Mouse (Mus musculus) CH12.LX (cell line): ENCODE data around the gene Dusp6. TPM values are rescaled to one million over a fixed set of nuclear protein-coding genes. Genes with fewer than 3 reads are reported as not detected.

Experiments used
- DNase-seq: peaks from one replicate; pipeline ENCODE4 v3.0.0-alpha.2; 2013; ENCODE audit errors: extremely low read depth
- H3K27ac ChIP-seq: 2 replicates; pipeline ENCODE4 v1.5.1; 2012; ENCODE audit warnings: low read depth, mild to moderate bottlenecking, control low read depth, moderate library complexity; ENCODE audit not compliant: insufficient read depth
- H3K27me3 ChIP-seq: replicated peaks from 2 replicates; pipeline ENCODE3; 2012; ENCODE audit warnings: inconsistent platforms
- H3K36me3 ChIP-seq, 2 experiments: replicated peaks in 1 of 2; 2 replicates each; pipeline versions ENCODE3 to v1.6.1; 2012; ENCODE audit warnings: inconsistent platforms in 1 of 2, low read length in 1 of 2, mild to moderate bottlenecking in 1 of 2, mixed read lengths in 1 of 2, moderate library complexity in 1 of 2; ENCODE audit not compliant: control insufficient read depth in 1 of 2, insufficient read depth in 1 of 2
- H3K4me1 ChIP-seq, 2 experiments: 2 replicates each; pipeline ENCODE4 v1.6.1; 2012; ENCODE audit warnings: inconsistent platforms in 1 of 2, moderate library complexity in 1 of 2; ENCODE audit not compliant: insufficient read depth in 2 of 2, control insufficient read depth in 1 of 2
- H3K4me2 ChIP-seq: 2 replicates; pipeline ENCODE4 v1.6.1; 2012; ENCODE audit warnings: low read depth, mild to moderate bottlenecking, control low read depth; ENCODE audit not compliant: poor library complexity, insufficient read depth, severe bottlenecking
- H3K4me3 ChIP-seq, 3 experiments: fragments of 150-350 bp in 1 of 3; sonication (generic) in 1 of 3; replicated peaks in 1 of 3; 2 replicates each; pipeline versions ENCODE3 to v1.5.1; 2011 to 2012; ENCODE audit warnings: low read depth in 2 of 3, low read length in 2 of 3, mild to moderate bottlenecking in 2 of 3, moderate library complexity in 2 of 3, control low read depth in 1 of 3, improper control_type of control experiment in 1 of 3, inconsistent platforms in 1 of 3, mixed read lengths in 1 of 3; ENCODE audit not compliant: poor library complexity in 1 of 3
- H3K79me2 ChIP-seq: replicated peaks from 2 replicates; pipeline ENCODE4 v1.6.1; 2012; ENCODE audit warnings: mild to moderate bottlenecking, moderate library complexity; ENCODE audit not compliant: control insufficient read depth, poor library complexity, insufficient read depth, severe bottlenecking; ENCODE audit errors: extremely low read depth
- H3K9ac ChIP-seq: 2 replicates; pipeline ENCODE4 v1.6.1; 2012; ENCODE audit warnings: low read depth, mild to moderate bottlenecking, control low read depth, moderate library complexity; ENCODE audit not compliant: insufficient read depth
- H3K9me3 ChIP-seq: replicated peaks from 2 replicates; pipeline ENCODE3; 2012; ENCODE audit warnings: low read length, inconsistent platforms, mixed read lengths
- BHLHE40 ChIP-seq: IDR thresholded peaks from 2 replicates; pipeline ENCODE4 v1.6.1; 2011; ENCODE audit warnings: mild to moderate bottlenecking, low read depth, low read length, improper control_type of control experiment
- CHD1 ChIP-seq: IDR thresholded peaks from 2 replicates; pipeline ENCODE4 v1.6.1; 2012; ENCODE audit warnings: low read depth, low read length, improper control_type of control experiment, inconsistent platforms
- CHD2 ChIP-seq: IDR thresholded peaks from 2 replicates; pipeline ENCODE4 v1.6.1; 2011; ENCODE audit warnings: low read length, improper control_type of control experiment
- ELF1 ChIP-seq: IDR thresholded peaks from 2 replicates; pipeline ENCODE4 v1.6.1; 2014; ENCODE audit warnings: low read depth, mild to moderate bottlenecking, inconsistent platforms, low read length, improper control_type of control experiment
- EP300 ChIP-seq: IDR thresholded peaks from 2 replicates; pipeline ENCODE4 v1.6.1; 2011; ENCODE audit warnings: low read length, improper control_type of control experiment
- ETS1 ChIP-seq: conservative IDR thresholded peaks from 2 replicates; pipeline ENCODE4 v1.6.1; 2012; ENCODE audit warnings: low read depth, mild to moderate bottlenecking, inconsistent platforms, low read length, improper control_type of control experiment, moderate library complexity
- GABPA ChIP-seq: IDR thresholded peaks from 2 replicates; pipeline ENCODE4 v1.6.1; 2012; ENCODE audit warnings: low read depth, low read length, improper control_type of control experiment, inconsistent platforms; ENCODE audit not compliant: insufficient replicate concordance
- HCFC1 ChIP-seq: IDR thresholded peaks from 2 replicates; pipeline ENCODE4 v1.6.1; 2012; ENCODE audit warnings: low read depth, mild to moderate bottlenecking, inconsistent platforms, low read length, improper control_type of control experiment
- IRF4 ChIP-seq: IDR thresholded peaks from 2 replicates; pipeline ENCODE4 v1.6.1; 2014; ENCODE audit warnings: low read depth, mild to moderate bottlenecking, inconsistent platforms, low read length, improper control_type of control experiment
- JUN ChIP-seq: IDR thresholded peaks from 2 replicates; pipeline ENCODE4 v1.6.1; 2011; ENCODE audit warnings: low read depth, mild to moderate bottlenecking, low read length, improper control_type of control experiment, moderate library complexity; ENCODE audit not compliant: insufficient read depth
- JUND ChIP-seq: conservative IDR thresholded peaks from 2 replicates; pipeline ENCODE4 v1.6.1; 2011; ENCODE audit warnings: low read depth, low read length, improper control_type of control experiment
- KAT2A ChIP-seq: IDR thresholded peaks from 2 replicates; pipeline ENCODE4 v1.6.1; 2012; ENCODE audit warnings: low read length, improper control_type of control experiment, inconsistent platforms; ENCODE audit not compliant: insufficient replicate concordance
- MAFK ChIP-seq: IDR thresholded peaks from 2 replicates; pipeline ENCODE4 v1.6.1; 2011; ENCODE audit warnings: low read length, improper control_type of control experiment; ENCODE audit not compliant: insufficient replicate concordance
- MAX ChIP-seq: IDR thresholded peaks from 2 replicates; pipeline ENCODE4 v1.6.1; 2011; ENCODE audit warnings: low read length, improper control_type of control experiment
- MAZ ChIP-seq: IDR thresholded peaks from 2 replicates; pipeline ENCODE4 v1.6.1; 2012; ENCODE audit warnings: low read depth, mild to moderate bottlenecking, inconsistent platforms, low read length, improper control_type of control experiment, moderate library complexity
- MEF2A ChIP-seq: IDR thresholded peaks from 2 replicates; pipeline ENCODE4 v1.6.1; 2014; ENCODE audit warnings: low read depth, mild to moderate bottlenecking, inconsistent platforms, low read length, improper control_type of control experiment, borderline replicate concordance
- MXI1 ChIP-seq: IDR thresholded peaks from 2 replicates; pipeline ENCODE4 v1.6.1; 2011; ENCODE audit warnings: mild to moderate bottlenecking, low read depth, low read length, improper control_type of control experiment
- MYC ChIP-seq: IDR thresholded peaks from 2 replicates; pipeline ENCODE4 v1.6.1; 2011; ENCODE audit warnings: low read depth, mild to moderate bottlenecking, improper control_type of control experiment, low read length
- NRF1 ChIP-seq: IDR thresholded peaks from 2 replicates; pipeline ENCODE4 v1.6.1; 2014; ENCODE audit warnings: low read depth, mild to moderate bottlenecking, inconsistent platforms, low read length, improper control_type of control experiment, moderate library complexity
- PAX5 ChIP-seq: IDR thresholded peaks from 2 replicates; pipeline ENCODE4 v1.6.1; 2012; ENCODE audit warnings: low read length, inconsistent platforms, mixed read lengths
- RAD21 ChIP-seq: IDR thresholded peaks from 2 replicates; pipeline ENCODE4 v1.6.1; 2011; ENCODE audit warnings: low read depth, mild to moderate bottlenecking, low read length, improper control_type of control experiment, moderate library complexity
- SIN3A ChIP-seq: IDR thresholded peaks from 2 replicates; pipeline ENCODE4 v1.6.1; 2012; ENCODE audit warnings: low read length, improper control_type of control experiment, inconsistent platforms
- SMC3 ChIP-seq: IDR thresholded peaks from 2 replicates; pipeline ENCODE4 v1.6.1; 2011; ENCODE audit warnings: low read depth, low read length, improper control_type of control experiment
- TBP ChIP-seq: conservative IDR thresholded peaks from 2 replicates; pipeline ENCODE4 v1.6.1; 2011; ENCODE audit warnings: low read depth, low read length, improper control_type of control experiment
- TCF12 ChIP-seq: IDR thresholded peaks from 2 replicates; pipeline ENCODE4 v1.6.1; 2014; ENCODE audit warnings: low read depth, mild to moderate bottlenecking, inconsistent platforms, low read length, improper control_type of control experiment
- USF1 ChIP-seq: IDR thresholded peaks from 2 replicates; pipeline ENCODE4 v1.6.1; 2014; ENCODE audit warnings: low read depth, mild to moderate bottlenecking, inconsistent platforms, low read length, improper control_type of control experiment
- ZC3H11A ChIP-seq: IDR thresholded peaks from 2 replicates; pipeline ENCODE4 v1.6.1; 2012; ENCODE audit warnings: low read depth, mild to moderate bottlenecking, inconsistent platforms, low read length, improper control_type of control experiment
- ZKSCAN1 ChIP-seq: IDR thresholded peaks from 2 replicates; pipeline ENCODE4 v1.6.1; 2012; ENCODE audit warnings: low read depth, inconsistent platforms, low read length, improper control_type of control experiment, borderline replicate concordance
- ZMIZ1 ChIP-seq: IDR thresholded peaks from 2 replicates; pipeline ENCODE4 v1.6.1; 2012; ENCODE audit warnings: low read depth, mild to moderate bottlenecking, inconsistent platforms, low read length, improper control_type of control experiment
- ZNF384 ChIP-seq: IDR thresholded peaks from 2 replicates; pipeline ENCODE4 v1.6.1; 2012; ENCODE audit warnings: low read depth, low read length, improper control_type of control experiment, inconsistent platforms
- dilution Hi-C: fragments of 300-500 bp; cut with MboI; formaldehyde crosslinking; loops from 2 replicates; pipeline ENCODE4 v1.14.3; 2020; ENCODE audit warnings: low sequenced_read_pairs; ENCODE audit not compliant: extremely low pct_unique_long_range_greater_than_20kb, extremely low pct_ligation_motif_present
- in situ Hi-C: fragments of 300-500 bp; cut with MboI; formaldehyde crosslinking; loops from 3 replicates; pipeline ENCODE4 v1.14.3; 2019; ENCODE audit warnings: low sequenced_read_pairs, low pct_ligation_motif_present, low pct_unique_long_range_greater_than_20kb, mixed read lengths
- polyA plus RNA-seq: library from polyadenylated mRNA; unstranded; fragments of >175 nt; gene quantifications from 2 replicates; pipeline ENCODE4 v1.2.1, GENCODE M21; 2012; ENCODE audit warnings: low read depth; ENCODE audit not compliant: insufficient read length
- total RNA-seq, 2 experiments: library from RNA; depleted of rRNA; stranded (reverse); fragments of 300-350 nt in 1 of 2; fragments of >200 nt in 1 of 2; gene quantifications; 2 replicates each; pipeline ENCODE4 v1.2.3; 2012 to 2014

The Dusp6 gene
- total and polyA plus RNA-seq, 3 experiments = 6.1 to 11.6 (median 7.6) TPM

DNA sequence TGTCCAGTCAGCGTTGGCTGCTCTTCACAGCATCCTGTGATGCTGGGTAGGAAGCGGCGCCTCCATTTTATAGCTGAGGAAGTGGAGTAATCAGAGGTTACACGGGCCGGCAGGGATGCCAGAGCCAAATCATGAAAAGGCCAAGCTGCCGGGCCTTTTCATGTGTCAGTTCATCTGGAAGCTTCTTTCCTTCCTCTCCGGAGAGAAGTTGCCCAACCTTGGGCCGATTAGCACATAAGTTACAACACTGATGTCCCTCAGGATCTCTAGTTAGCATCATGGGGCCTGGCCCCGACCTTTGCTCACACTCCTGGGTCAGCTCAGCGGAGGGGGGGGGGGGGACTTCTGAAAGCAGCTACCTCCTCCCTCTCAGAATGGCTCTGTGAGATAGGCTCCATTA lies 7.4 kb downstream of the Dusp6 start:
- no peak overlapping the region for H3K4me3 ChIP-seq
- TF ChIP-seq JUN = no peak
- no peak for TF ChIP-seq NRF1
- TF ChIP-seq CHD1 = no peak
- TF ChIP-seq MXI1 = no peak
- no peak for TF ChIP-seq ELF1
- TF ChIP-seq MAX = no peak
- no peak for TF ChIP-seq MYC
- TF ChIP-seq BHLHE40 = no peak
- no peak for TF ChIP-seq ETS1
- TF ChIP-seq IRF4 = no peak
- TF ChIP-seq MAFK = no peak
- TF ChIP-seq ZNF384 = no peak
- no peak for TF ChIP-seq SMC3
- no peak for TF ChIP-seq EP300
- TF ChIP-seq ZKSCAN1 = no peak
- no peak for TF ChIP-seq HCFC1
- no peak for TF ChIP-seq USF1
- TF ChIP-seq, all 38 proteins: peak for 0
- no peak for DNase-seq
- no peaks in the 10 kb centered on the region for H3K27me3 ChIP-seq
- H3K27ac ChIP-seq = no peak overlapping the region
- no peak overlapping the region for H3K4me2 ChIP-seq
- H3K36me3 ChIP-seq = peaks cover 6 to 7% of the 10 kb centered on the region in 2 experiments
- H3K9me3 ChIP-seq = no peaks in the 10 kb centered on the region
- H3K4me1 ChIP-seq = peaks cover 15 to 33% of the 10 kb centered on the region in 2 experiments
- H3K79me2 ChIP-seq = 0 out of 2 replicates have a peak, but pooled peaks cover 7% of the 10 kb centered on the region
- in situ Hi-C loops (no loop called here), dilution Hi-C loops (no loop called here)
- H3K9ac ChIP-seq = no peak overlapping the region

DNA sequence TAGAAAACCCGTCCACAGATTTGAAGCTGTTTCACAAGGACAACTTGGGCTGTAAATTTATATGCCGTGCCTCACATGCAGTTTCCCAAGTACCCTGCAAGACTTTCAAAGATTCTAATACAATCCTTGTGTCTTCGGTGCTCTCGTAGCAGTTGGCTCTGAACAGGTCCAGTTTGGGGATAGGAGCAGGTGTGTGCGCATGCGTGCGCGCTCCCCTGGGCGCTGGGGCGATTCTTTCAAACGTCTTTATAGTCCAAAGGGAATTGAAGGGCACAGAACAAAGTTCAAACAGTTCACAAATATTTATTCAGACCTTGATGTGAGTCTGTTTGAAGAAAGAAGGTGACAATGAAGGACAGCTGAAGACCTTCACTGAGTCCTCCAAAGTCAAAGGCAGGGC lies 8.0 kb downstream of the Dusp6 start:
- H3K27me3 ChIP-seq = no peaks in the 10 kb centered on the region
- H3K4me2 ChIP-seq = no peak overlapping the region
- H3K27ac ChIP-seq = no peak overlapping the region
- no peak overlapping the region for H3K9ac ChIP-seq
- in situ Hi-C loops = no loop called here
- dilution Hi-C loops = no loop called here
- no peak overlapping the region for H3K4me3 ChIP-seq
- no peak for TF ChIP-seq USF1
- TF ChIP-seq TCF12 = no peak
- TF ChIP-seq SMC3 = no peak
- TF ChIP-seq MAZ = no peak
- TF ChIP-seq MXI1 = no peak
- TF ChIP-seq MYC = no peak
- TF ChIP-seq TBP = no peak
- no peak for TF ChIP-seq KAT2A
- no peak for TF ChIP-seq GABPA
- TF ChIP-seq IRF4 = no peak
- no peak for TF ChIP-seq PAX5
- no peak for TF ChIP-seq ZC3H11A
- TF ChIP-seq RAD21 = no peak
- no peak for TF ChIP-seq MEF2A
- no peak for TF ChIP-seq HCFC1
- no peak for TF ChIP-seq CHD2
- TF ChIP-seq SIN3A = no peak
- no peak for TF ChIP-seq JUND
- TF ChIP-seq ZMIZ1 = no peak
- TF ChIP-seq JUN = no peak
- TF ChIP-seq, all 38 proteins: peak for 0
- Histone ChIP-seq H3K4me1 (peaks cover 12 to 27% of the 10 kb centered on the region in 2 experiments), H3K36me3 (peaks cover 4 to 5% of the 10 kb centered on the region in 2 experiments), H3K79me2 (0 out of 2 replicates have a peak, but pooled peaks cover under 1% of the 10 kb centered on the region), H3K9me3 (no peaks in the 10 kb centered on the region)
- no peak for DNase-seq
